Mouse (Mus musculus) myocyte (in vitro differentiated cells): ENCODE results near the gene Pgap1.

Source experiments
- CEBPB ChIP-seq: IDR thresholded peaks from 2 replicates; pipeline ENCODE4 v1.6.1; 2011; ENCODE audit warnings: mild to moderate bottlenecking, moderate library complexity; ENCODE audit not compliant: poor library complexity, insufficient read depth, severe bottlenecking
- MYOG ChIP-seq, 3 experiments: IDR thresholded peaks; one replicate each; pipeline ENCODE4 v1.6.1; 2011; ENCODE audit warnings: control low read depth in 2 of 3, low read depth in 2 of 3, mild to moderate bottlenecking in 2 of 3; ENCODE audit not compliant: insufficient read length in 2 of 3, control insufficient read depth in 1 of 3, insufficient read depth in 1 of 3
- POLR2A ChIP-seq: IDR thresholded peaks from one replicate; pipeline ENCODE4 v1.6.1; 2011; ENCODE audit warnings: low read depth, mild to moderate bottlenecking, control low read depth, moderate library complexity; ENCODE audit not compliant: insufficient read length
- POLR2AphosphoS2 ChIP-seq: IDR thresholded peaks from one replicate; pipeline ENCODE4 v1.6.1; 2011; ENCODE audit warnings: low read depth, control low read depth; ENCODE audit not compliant: insufficient read length

- no peak for TF ChIP-seq POLR2A
- no peak for TF ChIP-seq MYOG (IDR thresholded peaks at IDR 0.05; ENCODE audit: control insufficient read depth in 1 of 3, insufficient read depth in 1 of 3, insufficient read length in 2 of 3, low read depth in 2 of 3)
- TF ChIP-seq POLR2AphosphoS2, result no peak
- TF ChIP-seq CEBPB, result no peak
These were observed 49.5 kb upstream of the Pgap1 start for GRCm38 (mm10) chr1:54606936-54607335.
